Mouse (Mus musculus) neural tube, embryonic 11.5 days (tissue): ENCODE measurements around the gene Slc2a6. TPM values are rescaled to one million over a fixed set of nuclear protein-coding genes. Genes with fewer than 3 reads are reported as not detected.

ENCODE experiments used
- ATAC-seq: fragments of 200-750 bp; cut with Nextera tagmentation; 2 replicates; pipeline ENCODE4 v1.8.0; 2017; ENCODE audit warnings: moderate number of reproducible peaks, mild to moderate bottlenecking, moderate TSS enrichment, moderate library complexity; ENCODE audit not compliant: insufficient read depth, low FRiP score, low TSS enrichment
- DNase-seq: peaks from one replicate; pipeline ENCODE4 v3.0.0-alpha.2; 2015; ENCODE audit warnings: low spot score
- H3K27ac ChIP-seq: fragments of 300-500 bp; sonication (generic); 2 replicates; pipeline ENCODE4 v1.5.1; 2014; ENCODE audit warnings: low read depth, mild to moderate bottlenecking, low read length
- H3K27me3 ChIP-seq: fragments of 300-500 bp; sonication (generic); 2 replicates; pipeline ENCODE4 v1.6.1; 2014; ENCODE audit warnings: mild to moderate bottlenecking, low read length, mixed read lengths; ENCODE audit not compliant: control insufficient read depth, insufficient read depth
- H3K36me3 ChIP-seq: fragments of 300-500 bp; sonication (generic); 2 replicates; pipeline ENCODE4 v1.6.1; 2014; ENCODE audit warnings: mild to moderate bottlenecking, low read length, moderate library complexity, mixed read lengths; ENCODE audit not compliant: control insufficient read depth, insufficient read depth
- H3K4me1 ChIP-seq: fragments of 300-500 bp; sonication (generic); 2 replicates; pipeline ENCODE4 v1.6.1; 2014; ENCODE audit warnings: low read length, mixed read lengths; ENCODE audit not compliant: control insufficient read depth, insufficient read depth
- H3K4me2 ChIP-seq: fragments of 300-500 bp; sonication (generic); 2 replicates; pipeline ENCODE4 v1.6.1; 2014; ENCODE audit warnings: low read depth, mild to moderate bottlenecking, moderate library complexity
- H3K4me3 ChIP-seq: fragments of 300-500 bp; sonication (generic); 2 replicates; pipeline ENCODE4 v1.5.1; 2014; ENCODE audit warnings: low read depth, low read length
- H3K9ac ChIP-seq: fragments of 300-500 bp; sonication (generic); 2 replicates; pipeline ENCODE4 v1.6.1; 2014; ENCODE audit warnings: mild to moderate bottlenecking, low read length
- H3K9me3 ChIP-seq: fragments of 300-500 bp; sonication (generic); 2 replicates; pipeline ENCODE4 v1.6.1; 2016; ENCODE audit warnings: low read length; ENCODE audit not compliant: control insufficient read depth
- WGBS: fragments of 180-500 bp; shearing (Covaris S2); extraction: QIAGEN DNeasy Blood & Tissue Kit; methylation state at CpG from one replicate; pipeline ENCODE4 v1.1.7; 2014; 5-methylcytosine and 5-hydroxymethylcytosine counted together
- polyA plus RNA-seq: library from polyadenylated mRNA; unstranded; fragments of >200 nt; fragmentation: Nextera tagmentation; extraction: Ambion mirVana; gene quantifications from 2 replicates; pipeline ENCODE4 v1.2.1, GENCODE M21; 2014

Slc2a6 gene
- polyA plus RNA-seq, 1 experiment from 2014 or later, result 4.1 TPM

DNA sequence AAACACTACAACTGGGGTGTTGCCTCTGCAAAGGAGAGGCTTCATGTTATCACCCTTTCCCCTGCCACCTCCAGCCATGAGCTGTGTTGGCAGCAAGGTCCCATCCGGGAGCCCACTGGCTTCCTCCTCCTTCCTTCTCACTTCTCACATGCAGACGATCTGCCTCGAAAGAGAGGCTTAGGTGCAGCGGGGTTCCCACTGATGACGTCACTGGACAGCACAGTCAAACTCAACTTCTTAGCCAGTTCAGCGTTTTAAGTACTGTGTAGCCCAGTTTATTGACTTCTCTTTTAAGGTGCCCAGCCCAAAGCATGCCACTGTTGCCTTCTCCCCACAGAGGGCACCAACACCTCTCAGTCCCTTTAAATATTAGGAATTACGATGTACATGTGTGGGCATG lies 20.1 kb downstream of the Slc2a6 start:
- no peak for DNase-seq
- H3K9ac ChIP-seq, result no peak overlapping the region
- H3K9me3 ChIP-seq, result no peaks in the 10 kb centered on the region
- WGBS, result 73% methylated on average over 7 of the region's 7 CpGs
- no peak overlapping the region for H3K4me3 ChIP-seq
- peaks cover 13% of the 10 kb centered on the region for H3K4me1 ChIP-seq
- ATAC-seq, result no peak
- no peaks in the 10 kb centered on the region for H3K36me3 ChIP-seq
- no peak overlapping the region for H3K4me2 ChIP-seq
- H3K27ac ChIP-seq, result no peak overlapping the region
- no peaks in the 10 kb centered on the region for H3K27me3 ChIP-seq

DNA sequence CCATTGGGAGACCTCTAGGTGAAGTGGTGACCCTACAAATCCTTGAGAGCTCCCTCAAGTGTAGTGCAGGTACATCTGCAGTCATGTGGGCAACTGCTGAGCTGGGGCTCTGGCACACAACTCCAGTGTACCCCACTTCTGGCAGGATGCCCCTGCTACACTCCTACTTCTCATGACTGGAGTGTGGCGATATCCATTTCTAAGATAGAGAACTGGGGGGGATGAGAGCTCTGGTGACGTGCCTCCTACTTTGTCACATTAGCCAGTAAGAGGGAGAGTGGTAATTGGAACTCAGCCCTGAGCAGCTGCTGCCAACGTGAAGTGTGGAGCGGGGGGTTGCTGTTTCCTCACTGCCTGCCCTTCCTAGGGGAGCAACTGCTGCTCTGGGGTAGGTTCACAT lies 21.5 kb downstream of the Slc2a6 start:
- Histone ChIP-seq H3K9ac (no peak overlapping the region), H3K4me1 (peaks cover 13% of the 10 kb centered on the region), H3K27me3 (no peaks in the 10 kb centered on the region), H3K27ac (no peak overlapping the region), H3K9me3 (no peaks in the 10 kb centered on the region), H3K36me3 (no peaks in the 10 kb centered on the region), H3K4me2 (no peak overlapping the region), H3K4me3 (no peak overlapping the region)
- ATAC-seq (no peak), DNase-seq (no peak)
- WGBS, result 71% methylated on average over 4 of the region's 4 CpGs

DNA sequence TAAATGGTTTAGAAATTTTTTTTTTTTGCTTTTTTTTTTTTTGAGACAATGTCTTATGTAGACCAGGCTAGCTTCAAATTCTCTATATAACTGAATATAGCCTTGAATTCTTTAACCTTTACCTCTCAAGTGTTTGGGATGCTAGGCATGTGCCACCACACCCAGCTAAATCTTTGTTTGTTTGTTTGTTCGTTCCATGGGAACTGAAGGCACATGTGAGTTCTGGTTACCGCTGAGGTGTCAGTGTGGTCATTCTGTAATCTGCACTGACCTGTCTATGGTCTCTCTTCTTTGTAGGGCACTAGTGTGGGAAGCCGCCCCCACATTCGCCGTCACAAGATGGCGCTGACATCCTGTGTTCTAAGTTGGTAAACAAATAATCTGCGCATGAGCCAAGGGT lies 29.8 kb downstream of the Slc2a6 start:
- WGBS, result 96% methylated on average over 6 of the region's 7 CpGs
- ATAC-seq, result no peak
- DNase-seq, result no peak

DNA sequence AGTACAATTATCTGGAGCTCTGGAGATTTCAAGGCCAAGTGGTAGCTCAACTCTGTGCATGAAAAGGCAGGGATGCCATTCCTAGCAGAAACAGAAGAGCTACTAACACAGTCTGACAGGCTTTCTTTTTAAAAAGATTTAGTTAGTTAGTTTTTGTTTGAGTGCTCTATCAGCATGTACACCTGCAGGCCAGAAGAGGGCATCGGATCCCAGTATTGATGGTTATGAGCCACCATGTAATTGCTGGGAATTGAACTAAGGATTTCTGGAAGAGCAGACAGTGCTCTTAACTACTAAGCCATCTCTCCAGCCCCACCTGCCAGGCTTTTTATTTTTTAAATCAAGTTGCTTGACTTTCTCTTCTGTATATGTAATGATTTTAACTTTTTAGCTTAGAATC lies 30.3 kb downstream of the Slc2a6 start:
- no peaks in the 10 kb centered on the region for H3K36me3 ChIP-seq
- DNase-seq (no peak), ATAC-seq (no peak)
- no peak overlapping the region for H3K4me3 ChIP-seq
- no peak overlapping the region for H3K27ac ChIP-seq
- H3K4me2 ChIP-seq, result no peak overlapping the region
- H3K4me1 ChIP-seq, result no peaks in the 10 kb centered on the region
- no peak overlapping the region for H3K9ac ChIP-seq
- no peaks in the 10 kb centered on the region for H3K9me3 ChIP-seq
- WGBS, result 91% methylated on average over 1 of the region's 1 CpGs
- H3K27me3 ChIP-seq, result no peaks in the 10 kb centered on the region

More for the DNA sequence above, 29.8 kb downstream of the Slc2a6 start:
- no peak overlapping the region for H3K4me2 ChIP-seq
- H3K4me1 ChIP-seq, result no peaks in the 10 kb centered on the region
- H3K4me3 ChIP-seq, result no peak overlapping the region
- H3K27me3 ChIP-seq, result no peaks in the 10 kb centered on the region
- H3K27ac ChIP-seq, result no peak overlapping the region
- no peaks in the 10 kb centered on the region for H3K36me3 ChIP-seq
- H3K9me3 ChIP-seq, result no peaks in the 10 kb centered on the region
- no peak overlapping the region for H3K9ac ChIP-seq

DNA sequence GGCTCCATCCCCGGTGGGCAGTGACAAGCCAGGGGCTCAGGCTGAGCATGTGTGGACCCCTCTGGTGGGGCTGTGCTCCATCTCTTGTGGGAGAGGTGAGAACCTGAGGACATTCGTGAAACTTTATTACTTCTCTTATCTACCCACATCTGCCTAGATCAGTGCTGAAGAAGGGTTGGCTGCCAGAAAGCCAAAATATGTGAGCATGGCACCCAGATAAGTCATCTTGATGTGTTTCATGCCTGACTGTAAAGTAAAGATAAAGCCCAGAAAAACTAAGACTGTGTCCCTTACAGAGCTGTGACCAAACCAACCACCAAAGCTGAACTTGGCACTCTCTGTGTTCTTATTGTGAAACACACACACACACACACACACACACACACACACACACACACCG lies 33.9 kb downstream of the Slc2a6 start:
- Histone ChIP-seq H3K36me3 (no peaks in the 10 kb centered on the region), H3K4me3 (no peak overlapping the region), H3K9me3 (no peaks in the 10 kb centered on the region), H3K27me3 (no peaks in the 10 kb centered on the region), H3K9ac (no peak overlapping the region), H3K27ac (no peak overlapping the region), H3K4me2 (no peak overlapping the region), H3K4me1 (no peaks in the 10 kb centered on the region)
- ATAC-seq (no peak), DNase-seq (no peak)
- 84% methylated on average over 3 of the region's 3 CpGs for WGBS

- Histone ChIP-seq H3K4me2 (no peak overlapping the region), H3K4me1 (no peaks in the 10 kb centered on the region), H3K9ac (no peak overlapping the region), H3K4me3 (no peak overlapping the region), H3K27ac (no peak overlapping the region), H3K9me3 (no peaks in the 10 kb centered on the region), H3K36me3 (no peaks in the 10 kb centered on the region), H3K27me3 (no peaks in the 10 kb centered on the region)
- ATAC-seq, result no peak
- 85% methylated on average over 5 of the region's 5 CpGs for WGBS
- DNase-seq, result no peak
Observed at GRCm38 (mm10) chr2:26984640-26985039, 43.2 kb downstream of the Slc2a6 start.

DNA sequence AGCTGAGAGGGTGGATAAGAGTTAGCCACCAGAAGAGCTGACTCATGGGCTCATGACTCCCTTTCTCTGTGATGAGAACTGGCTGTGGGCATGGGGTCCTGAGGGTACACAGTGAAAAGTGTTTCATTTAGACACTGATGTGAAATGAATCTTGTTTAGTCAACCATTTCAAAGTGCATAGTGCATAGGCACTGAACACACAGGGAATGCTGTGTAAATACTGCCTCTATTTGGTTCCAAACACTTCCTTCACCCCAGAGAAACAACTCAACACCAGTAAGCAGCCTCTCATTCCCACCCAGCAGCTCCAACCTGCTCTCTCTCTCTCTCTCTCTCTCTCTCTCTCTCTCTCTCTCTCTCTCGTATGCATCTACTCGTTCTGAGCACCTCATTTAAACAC lies 43.6 kb downstream of the Slc2a6 start:
- Histone ChIP-seq H3K9me3 (no peaks in the 10 kb centered on the region), H3K9ac (no peak overlapping the region), H3K27me3 (no peaks in the 10 kb centered on the region), H3K36me3 (no peaks in the 10 kb centered on the region), H3K4me1 (no peaks in the 10 kb centered on the region), H3K27ac (no peak overlapping the region), H3K4me3 (no peak overlapping the region), H3K4me2 (no peak overlapping the region)
- 74% methylated on average over 2 of the region's 2 CpGs for WGBS
- DNase-seq (no peak), ATAC-seq (no peak)

DNA sequence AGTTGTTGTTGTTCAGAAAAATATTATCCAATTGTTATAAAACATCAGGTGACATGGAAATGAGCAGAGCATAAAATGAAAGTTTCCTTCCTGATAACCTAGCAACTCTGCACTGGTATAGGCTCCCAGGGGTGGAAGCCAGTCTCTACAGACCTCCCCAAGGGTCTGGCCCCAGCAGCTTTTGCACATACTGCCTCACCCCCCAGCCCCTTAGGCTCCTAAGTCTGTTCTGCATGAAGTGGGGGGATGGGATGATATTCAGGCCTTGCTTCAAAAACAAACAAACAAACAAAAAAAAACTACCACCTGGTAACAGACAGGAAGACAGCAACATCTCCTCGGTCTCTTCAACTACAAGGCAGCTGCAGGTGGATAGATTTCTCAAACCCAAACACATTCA lies 47.4 kb downstream of the Slc2a6 start:
- H3K4me1 ChIP-seq, result no peaks in the 10 kb centered on the region
- H3K27ac ChIP-seq, result no peak overlapping the region
- DNase-seq (no peak), ATAC-seq (no peak)
- H3K9ac ChIP-seq, result no peak overlapping the region
- H3K27me3 ChIP-seq, result no peaks in the 10 kb centered on the region
- 89% methylated on average over 1 of the region's 1 CpGs for WGBS
- no peaks in the 10 kb centered on the region for H3K9me3 ChIP-seq
- H3K4me3 ChIP-seq, result no peak overlapping the region
- no peaks in the 10 kb centered on the region for H3K36me3 ChIP-seq
- no peak overlapping the region for H3K4me2 ChIP-seq

DNA sequence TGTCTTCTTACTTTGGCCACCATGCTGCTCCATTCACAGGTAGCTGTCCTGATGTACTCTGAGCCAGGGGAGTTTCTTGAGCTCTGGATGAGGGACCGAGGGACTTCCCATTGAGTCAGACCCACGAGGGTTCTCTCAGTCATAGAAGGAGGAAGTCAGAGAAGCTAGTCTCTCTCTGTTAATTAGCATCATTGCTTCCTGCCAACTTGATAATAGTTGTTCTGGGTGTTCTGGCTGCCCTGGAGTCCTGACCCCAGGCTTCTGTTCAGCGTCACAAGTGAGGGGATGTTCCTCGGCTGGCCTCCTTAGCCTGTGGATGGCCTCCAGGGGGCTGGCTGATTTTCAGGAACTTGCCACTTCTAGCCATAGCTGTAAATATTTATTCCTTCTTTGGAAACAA lies 53.8 kb downstream of the Slc2a6 start:
- no peak for ATAC-seq
- Histone ChIP-seq H3K9me3 (no peaks in the 10 kb centered on the region), H3K9ac (no peak overlapping the region), H3K27me3 (no peaks in the 10 kb centered on the region), H3K4me2 (no peak overlapping the region), H3K36me3 (no peaks in the 10 kb centered on the region), H3K4me1 (0 out of 2 replicates have a peak, but pooled peaks cover 3% of the 10 kb centered on the region), H3K27ac (no peak overlapping the region), H3K4me3 (no peak overlapping the region)
- DNase-seq, result no peak
- 64% methylated on average over 4 of the region's 4 CpGs for WGBS
